Mouse (Mus musculus) layer of hippocampus, postnatal 10 days (tissue): ENCODE measurements at regions not wholly inside any gene's neighbourhood (a gene's known extent, or its start where the extent isn't known, plus 50 kb on each side); places are given as distances from the start of the nearest gene placed in this dataset.

Source experiments
- DNase-seq, 2 experiments: peaks; one replicate each; pipeline ENCODE4 v3.0.0; 2021; ENCODE audit warnings: low spot score in 2 of 2

GRCm38 (mm10) chr1:138343451-138343850 lies 69.9 kb downstream of the Atp6v1g3 start:
- DNase-seq: no peak

GRCm38 (mm10) chr1:138344920-138345319 lies 71.4 kb downstream of the Atp6v1g3 start:
- DNase-seq: no peak

DNA sequence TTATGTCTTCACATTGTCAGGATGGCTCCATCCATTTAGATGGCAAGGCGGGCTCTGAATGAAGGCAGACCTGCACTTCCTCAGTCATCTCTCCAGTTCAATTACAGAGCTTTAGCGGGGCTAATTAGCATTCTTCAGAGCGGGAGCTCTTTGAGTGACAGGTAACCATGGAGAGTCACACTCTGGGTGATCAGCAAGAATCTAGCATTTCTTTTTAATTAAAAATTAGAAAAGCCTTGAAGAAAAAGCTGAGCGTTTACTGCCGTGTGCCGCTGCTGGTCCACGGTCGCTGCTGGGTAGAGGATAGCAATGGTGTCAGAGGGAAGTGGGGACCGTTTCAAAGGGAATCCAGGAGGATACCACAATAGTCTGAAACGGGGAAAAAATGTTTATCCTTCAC lies 72.5 kb downstream of the Atp6v1g3 start:
- peak in 1 of 2 experiments; percentile 37 for DNase-seq

DNA sequence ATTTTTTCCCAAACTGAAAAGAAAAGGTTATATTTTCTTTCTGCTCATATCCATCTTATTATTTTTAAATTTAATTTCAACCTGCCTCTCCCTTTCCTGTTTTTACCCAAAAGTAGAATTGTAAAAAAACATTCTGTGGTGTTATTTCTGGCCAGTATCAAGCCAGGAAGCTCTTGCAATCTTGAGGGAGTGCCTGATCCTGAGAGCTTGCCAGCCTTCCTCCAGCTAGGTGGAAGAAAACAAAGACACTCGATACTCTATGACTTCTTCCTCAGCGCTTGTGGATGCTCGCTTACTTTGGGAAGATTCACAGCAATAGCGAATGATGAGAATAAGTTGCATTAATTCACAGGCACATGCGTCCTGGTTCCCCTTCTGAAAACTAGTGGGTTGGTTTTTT lies 73.4 kb downstream of the Atp6v1g3 start:
- DNase-seq: no peak

GRCm38 (mm10) chr1:138348447-138348846 lies 74.9 kb downstream of the Atp6v1g3 start:
- DNase-seq: no peak

DNA sequence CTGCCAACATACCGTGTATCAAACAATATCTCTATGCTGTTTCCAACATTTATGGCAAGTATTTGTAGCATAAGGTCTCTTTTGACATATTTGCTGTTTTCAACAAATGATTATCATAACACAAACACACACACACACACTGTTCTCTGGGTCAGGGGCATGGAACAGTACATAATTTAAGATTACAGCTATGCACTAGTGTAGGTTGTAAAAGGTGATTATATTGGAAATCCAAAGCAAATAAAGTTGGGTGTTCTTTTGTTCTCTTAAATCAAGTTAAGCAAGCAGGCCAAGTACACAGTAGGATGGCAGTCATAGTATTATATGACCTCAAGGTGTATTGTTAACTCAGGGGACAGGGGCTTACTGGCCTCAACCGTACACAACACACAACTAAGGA lies 75.6 kb downstream of the Atp6v1g3 start:
- DNase-seq: no peak

DNA sequence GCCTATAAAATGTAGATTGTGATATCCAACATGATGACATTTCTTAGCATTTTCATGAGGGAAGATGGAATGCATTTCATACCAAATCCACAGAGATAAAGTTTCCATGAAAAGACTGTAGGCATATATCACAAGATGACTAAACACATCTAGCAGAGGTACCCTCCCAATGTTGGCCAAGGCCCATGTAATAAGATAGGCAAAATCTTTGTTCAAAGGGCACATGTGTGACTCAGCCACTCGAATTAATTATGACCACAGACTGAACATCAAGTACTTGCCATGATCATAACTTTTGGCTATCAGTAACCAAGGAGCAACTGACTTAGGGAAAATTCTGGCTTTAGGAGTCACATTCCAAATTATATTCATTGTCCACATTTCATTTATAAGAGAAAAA lies 82.9 kb downstream of the Atp6v1g3 start:
- no peak for DNase-seq

- DNase-seq: no peak
Observed at GRCm38 (mm10) chr1:138362684-138363472, 89.3 kb downstream of the Atp6v1g3 start.

DNA sequence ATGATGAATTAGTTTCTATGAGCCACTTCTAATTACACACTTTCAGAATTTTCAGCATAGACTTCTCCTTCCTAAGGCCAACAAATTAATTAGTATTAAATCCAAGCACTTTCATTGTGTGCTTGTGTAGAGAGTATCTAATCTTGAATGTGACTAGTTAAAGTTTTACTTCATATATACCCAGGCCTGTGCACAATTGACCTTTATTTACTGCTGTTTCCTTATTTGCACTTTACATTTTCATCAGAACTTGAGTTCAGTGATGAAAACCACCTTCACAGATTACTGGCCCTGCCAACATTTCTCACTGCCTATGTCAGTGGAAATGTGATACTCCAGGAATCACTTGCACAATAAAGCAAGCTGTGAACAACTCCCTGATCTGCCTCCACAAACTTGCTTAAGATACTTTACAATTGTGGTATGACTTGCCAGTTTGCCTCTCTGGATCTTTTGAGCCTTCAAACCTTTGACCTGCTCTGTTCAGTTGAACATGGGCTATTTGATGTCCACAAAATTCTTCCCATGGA lies 96.5 kb downstream of the Atp6v1g3 start:
- DNase-seq: no peak

DNA sequence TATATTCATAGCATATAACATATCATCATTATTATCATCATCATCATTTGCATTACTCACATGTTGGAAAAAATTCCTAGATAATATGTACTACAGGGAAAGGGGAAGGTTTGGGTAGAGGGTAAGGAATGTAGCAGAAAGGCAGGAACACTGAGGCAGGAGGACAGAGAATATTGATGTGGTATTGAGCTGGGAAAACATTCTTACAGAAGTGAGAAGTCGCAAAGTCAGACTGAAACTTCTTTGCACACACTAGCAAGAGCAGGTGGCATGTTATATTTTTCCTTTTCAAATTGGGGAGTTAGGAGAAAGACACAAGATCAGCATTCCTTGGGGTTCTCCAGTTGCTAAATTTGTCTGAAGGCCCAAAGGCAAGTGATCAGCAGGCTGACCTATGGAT lies 97.9 kb downstream of the Atp6v1g3 start:
- DNase-seq: no peak

GRCm38 (mm10) chr1:138384146-138384545 lies 110.6 kb downstream of the Atp6v1g3 start:
- DNase-seq: no peak

DNA sequence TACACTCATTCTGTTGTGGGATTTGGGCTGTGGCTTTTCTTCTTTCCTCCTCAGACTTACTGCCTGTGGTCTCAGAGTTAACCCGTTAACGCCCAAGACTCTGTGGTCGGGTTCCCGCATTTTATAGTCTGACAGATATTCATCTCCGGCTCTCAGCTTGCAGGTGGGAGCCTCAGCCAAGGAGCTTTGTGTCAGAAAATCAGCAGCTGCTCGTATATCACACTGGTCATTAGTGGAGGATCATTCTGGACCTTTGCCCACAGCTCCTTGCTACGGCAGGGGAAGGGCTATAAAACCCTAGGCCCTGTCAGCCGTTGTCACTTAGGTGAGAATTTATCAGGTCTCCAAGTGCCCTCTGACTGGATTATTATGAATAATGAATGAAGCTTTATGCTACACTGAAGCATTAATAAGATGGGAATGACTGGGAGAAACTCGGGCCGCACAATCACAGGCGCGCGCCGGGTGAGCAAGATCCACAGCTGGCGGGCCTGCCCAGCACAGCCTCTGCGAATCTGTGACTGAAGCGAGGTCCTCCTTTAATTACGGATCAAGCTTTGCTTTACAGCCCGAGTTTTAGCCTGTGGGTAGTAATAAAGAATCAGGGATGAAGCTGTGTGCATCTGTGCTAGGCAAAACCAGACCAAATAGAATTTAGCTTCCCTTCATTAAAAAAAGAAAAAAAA lies 111.8 kb downstream of the Atp6v1g3 start:
- peak; percentile 7 to 15 for DNase-seq

DNA sequence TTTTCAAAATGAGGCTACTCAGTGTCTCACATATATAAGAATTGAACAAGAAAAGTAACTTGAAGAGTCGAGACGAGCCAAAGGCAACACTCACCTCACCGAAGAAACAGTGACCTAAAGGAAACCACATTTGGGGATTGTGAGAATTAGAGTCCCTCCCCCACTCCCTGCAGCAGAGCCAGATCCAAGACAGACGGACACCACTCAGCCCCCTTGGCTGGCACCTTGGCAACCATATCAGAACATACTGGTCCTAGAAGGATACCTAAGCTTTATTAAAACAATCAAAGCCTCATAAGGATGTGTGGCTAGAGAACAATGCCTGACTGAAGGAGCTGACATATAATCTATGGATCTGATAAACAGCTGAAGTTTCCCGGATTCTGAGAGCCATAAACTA lies 112.5 kb downstream of the Atp6v1g3 start:
- no peak for DNase-seq

- DNase-seq: peak; percentile 19 to 26
Observed at GRCm38 (mm10) chr1:138388634-138389033, 115.1 kb downstream of the Atp6v1g3 start.

- DNase-seq: no peak
Observed at GRCm38 (mm10) chr1:138389676-138390075, 116.1 kb downstream of the Atp6v1g3 start.

- no peak for DNase-seq
Observed at GRCm38 (mm10) chr1:138418610-138419009, 145.1 kb downstream of the Atp6v1g3 start.

GRCm38 (mm10) chr1:138427416-138427815 lies 153.9 kb downstream of the Atp6v1g3 start:
- DNase-seq: no peak
